Mouse (Mus musculus) forebrain, embryonic 16.5 days (tissue): Measurements from ENCODE around the gene Gna11. TPM values are rescaled to one million over a fixed set of nuclear protein-coding genes. Genes with fewer than 3 reads are reported as not detected.

Experiments used
- ATAC-seq: fragments of 200-750 bp; cut with Nextera tagmentation; 2 replicates; pipeline ENCODE4 v1.8.0; 2017; ENCODE audit warnings: mild to moderate bottlenecking, moderate library complexity
- H3K27ac ChIP-seq: fragments of 300-500 bp; sonication (generic); 2 replicates; pipeline ENCODE4 v1.5.1; 2014; ENCODE audit warnings: low read length, control low read depth
- H3K27me3 ChIP-seq: fragments of 300-500 bp; sonication (generic); replicated peaks from 2 replicates; pipeline ENCODE4 v1.6.1; 2014; ENCODE audit warnings: low read length; ENCODE audit not compliant: control insufficient read depth, insufficient read depth
- H3K36me3 ChIP-seq: fragments of 300-500 bp; sonication (generic); 2 replicates; pipeline ENCODE4 v1.6.1; 2014; ENCODE audit not compliant: control insufficient read depth, insufficient read depth
- H3K4me1 ChIP-seq: fragments of 300-500 bp; sonication (generic); replicated peaks from 2 replicates; pipeline ENCODE4 v1.6.1; 2014; ENCODE audit warnings: low read length; ENCODE audit not compliant: control insufficient read depth, insufficient read depth
- H3K4me2 ChIP-seq: fragments of 300-500 bp; sonication (generic); 2 replicates; pipeline ENCODE4 v1.6.1; 2014; ENCODE audit warnings: mild to moderate bottlenecking, low read length, control low read depth
- H3K4me3 ChIP-seq: fragments of 300-500 bp; sonication (generic); replicated peaks from 2 replicates; pipeline ENCODE4 v1.5.1; 2014; ENCODE audit warnings: mild to moderate bottlenecking, low read length, control low read depth
- H3K9ac ChIP-seq: fragments of 300-500 bp; sonication (generic); replicated peaks from 2 replicates; pipeline ENCODE4 v1.6.1; 2014; ENCODE audit warnings: low read depth, low read length, control low read depth
- H3K9me3 ChIP-seq: fragments of 300-500 bp; sonication (generic); 2 replicates; pipeline ENCODE4 v1.6.1; 2016; ENCODE audit warnings: low read length; ENCODE audit not compliant: control insufficient read depth
- WGBS: fragments of 180-500 bp; shearing (Covaris S2); extraction: QIAGEN DNeasy Blood & Tissue Kit; methylation state at CpG from one replicate; pipeline ENCODE4 v1.1.7; 2014; 5-methylcytosine and 5-hydroxymethylcytosine counted together
- polyA plus RNA-seq: library from polyadenylated mRNA; unstranded; fragments of >200 nt; fragmentation: Nextera tagmentation; extraction: Ambion mirVana; gene quantifications from 2 replicates; pipeline ENCODE4 v1.2.1, GENCODE M21; 2015

Gene Gna11
- polyA plus RNA-seq, 1 experiment from 2014 or later: 112 TPM

DNA sequence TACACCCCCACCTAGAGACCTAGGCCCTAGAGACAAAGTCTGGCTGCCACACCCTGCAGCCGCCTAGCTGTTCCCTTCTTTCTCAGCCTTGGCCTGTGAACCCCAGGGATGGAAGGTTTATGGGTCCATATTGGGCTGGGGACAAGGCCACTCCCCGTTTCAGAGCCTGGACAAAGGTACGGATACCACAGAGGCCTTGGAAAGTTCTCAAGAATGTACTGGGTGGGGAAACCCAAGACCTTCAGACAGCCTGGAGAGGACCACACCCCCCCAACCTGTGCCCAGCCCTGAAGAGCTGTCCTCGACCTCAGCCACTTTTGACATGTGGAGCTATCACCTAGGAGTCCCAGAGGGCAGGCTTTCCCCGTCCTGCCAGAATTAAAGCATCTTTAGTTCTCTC is 4.0 kb upstream of the Gna11 start:
- no peaks in the 10 kb centered on the region for H3K36me3 ChIP-seq
- H3K4me1 ChIP-seq: peaks cover 8% of the 10 kb centered on the region
- H3K27me3 ChIP-seq: no peaks in the 10 kb centered on the region
- 0 out of 2 replicates have a peak, but pooled peaks cover 3% of the 10 kb centered on the region for H3K9me3 ChIP-seq
- 65% methylated on average over 5 of the region's 5 CpGs for WGBS
- H3K9ac ChIP-seq: no peak overlapping the region
- no peak overlapping the region for H3K27ac ChIP-seq
- no peak overlapping the region for H3K4me2 ChIP-seq
- no peak for ATAC-seq
- no peak overlapping the region for H3K4me3 ChIP-seq

DNA sequence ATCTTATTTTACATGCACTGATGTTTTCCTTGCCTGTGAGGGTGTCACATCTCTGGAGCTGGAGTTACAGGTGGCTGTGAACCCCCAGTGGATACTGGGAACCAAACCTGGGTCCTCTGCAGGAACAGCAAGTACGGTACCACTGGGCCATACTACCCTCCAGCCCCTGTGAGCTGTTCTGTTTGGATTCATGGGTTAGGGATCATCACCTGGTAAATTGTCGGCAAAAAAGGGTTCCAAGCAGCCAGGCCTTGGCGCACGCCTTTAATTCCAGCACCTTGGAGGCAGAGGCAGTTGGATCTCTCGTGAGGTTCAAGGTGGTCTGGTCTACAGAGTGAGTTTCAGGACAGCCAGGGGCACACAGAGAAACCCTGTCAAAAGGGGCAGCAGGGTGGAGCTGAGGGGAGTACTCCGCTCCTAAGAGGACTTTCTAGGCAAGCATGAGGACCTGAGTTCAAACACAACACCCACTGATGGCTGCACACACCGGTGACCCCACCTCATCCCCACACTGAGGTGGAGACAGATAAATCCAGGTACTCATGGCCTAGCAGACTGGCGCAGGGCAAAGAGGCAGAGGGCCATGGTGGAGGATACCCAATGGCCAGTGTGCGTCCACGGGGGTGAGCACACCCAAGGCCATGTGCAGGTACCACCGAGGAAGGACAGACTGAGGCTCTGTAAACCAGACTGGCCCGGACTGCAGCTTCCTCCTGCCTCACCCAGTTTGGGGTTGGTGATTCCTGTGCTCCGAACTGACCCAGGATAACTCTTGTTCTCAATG is 2.0 kb upstream of the Gna11 start:
- Histone ChIP-seq H3K36me3 (no peaks in the 10 kb centered on the region), H3K9ac (no peak overlapping the region), H3K4me1 (peaks cover 24% of the 10 kb centered on the region), H3K4me3 (no peak overlapping the region), H3K27me3 (no peaks in the 10 kb centered on the region), H3K27ac (no peak overlapping the region), H3K9me3 (no peaks in the 10 kb centered on the region), H3K4me2 (no peak overlapping the region)
- no peak for ATAC-seq
- WGBS: 91% methylated on average over 13 of the region's 13 CpGs

DNA sequence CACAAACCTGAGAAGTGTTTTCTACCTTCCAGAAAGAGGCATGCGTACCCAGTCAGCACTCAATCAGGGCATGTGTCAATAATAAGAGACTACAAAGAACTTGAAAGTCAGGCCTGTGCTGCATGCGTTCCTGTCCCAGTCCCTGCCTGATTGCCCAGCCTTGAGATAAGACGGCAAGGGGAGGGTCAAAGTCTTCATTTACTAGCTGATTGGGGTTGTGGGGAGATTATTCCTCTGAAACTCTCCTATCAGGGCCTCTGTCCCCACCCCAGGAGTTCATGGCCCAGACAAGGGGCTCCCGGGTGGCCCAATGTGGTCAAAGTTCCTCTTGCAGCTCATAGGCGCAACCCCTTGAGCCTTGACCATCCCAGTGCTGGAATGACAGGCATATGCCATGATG is 1.3 kb upstream of the Gna11 start:
- H3K4me2 ChIP-seq: no peak overlapping the region
- ATAC-seq: no peak
- H3K9me3 ChIP-seq: no peaks in the 10 kb centered on the region
- H3K4me1 ChIP-seq: peaks cover 24% of the 10 kb centered on the region
- no peak overlapping the region for H3K4me3 ChIP-seq
- 81% methylated on average over 5 of the region's 5 CpGs for WGBS
- no peak overlapping the region for H3K9ac ChIP-seq
- H3K36me3 ChIP-seq: no peaks in the 10 kb centered on the region
- no peak overlapping the region for H3K27ac ChIP-seq
- no peaks in the 10 kb centered on the region for H3K27me3 ChIP-seq

DNA sequence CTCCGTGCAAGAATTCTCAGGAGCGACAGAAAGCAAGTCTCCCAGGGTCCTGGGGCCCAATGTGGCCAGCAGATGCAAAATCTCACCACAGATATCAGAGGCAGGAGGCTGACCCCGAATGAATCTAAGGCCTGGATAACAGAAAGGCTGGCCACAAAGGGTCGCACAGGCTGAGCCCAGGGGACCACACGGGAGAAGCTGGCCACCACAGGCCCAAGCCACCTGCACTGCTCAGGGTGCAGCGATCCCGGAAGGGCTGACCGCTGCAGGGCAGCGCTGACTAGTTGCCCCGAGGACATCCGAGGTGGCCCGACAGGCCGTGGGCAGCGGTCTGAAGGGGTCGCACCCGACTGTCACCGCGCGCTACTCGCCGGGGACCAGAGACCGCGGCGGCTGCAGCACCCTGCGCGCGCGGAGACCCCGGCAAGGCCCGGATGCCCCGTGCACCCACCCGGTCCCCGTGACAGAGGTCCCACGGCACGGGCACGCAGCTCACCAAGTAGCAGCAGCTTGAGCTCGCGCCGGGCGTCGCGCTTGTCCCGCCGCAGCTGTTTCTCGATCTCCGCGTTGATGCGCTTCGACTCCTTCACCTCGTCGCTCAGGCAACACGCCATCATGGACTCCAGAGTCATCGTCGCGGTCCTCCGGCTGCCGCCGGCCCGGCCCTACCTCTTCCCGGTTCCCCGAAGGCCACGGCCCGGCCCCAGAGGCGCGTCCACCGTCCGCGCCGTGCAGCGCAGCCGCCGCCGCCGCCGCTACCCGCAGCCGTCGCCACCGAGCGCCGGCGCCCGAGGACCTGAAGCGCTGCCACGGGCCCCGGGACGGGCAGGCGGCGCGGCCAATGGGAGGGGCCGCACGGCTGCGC is 462 bp downstream of the Gna11 start:
- Histone ChIP-seq H3K9ac (peak overlapping the region; percentile 97), H3K27ac (peak overlapping the region; percentile 77), H3K9me3 (no peaks in the 10 kb centered on the region), H3K4me2 (peak overlapping the region; percentile 99), H3K27me3 (no peaks in the 10 kb centered on the region), H3K4me1 (peaks cover 24% of the 10 kb centered on the region), H3K36me3 (no peaks in the 10 kb centered on the region), H3K4me3 (peak overlapping the region; percentile 93)
- WGBS: under 1% methylated on average over 92 of the region's 93 CpGs
- ATAC-seq: peak; percentile 29

DNA sequence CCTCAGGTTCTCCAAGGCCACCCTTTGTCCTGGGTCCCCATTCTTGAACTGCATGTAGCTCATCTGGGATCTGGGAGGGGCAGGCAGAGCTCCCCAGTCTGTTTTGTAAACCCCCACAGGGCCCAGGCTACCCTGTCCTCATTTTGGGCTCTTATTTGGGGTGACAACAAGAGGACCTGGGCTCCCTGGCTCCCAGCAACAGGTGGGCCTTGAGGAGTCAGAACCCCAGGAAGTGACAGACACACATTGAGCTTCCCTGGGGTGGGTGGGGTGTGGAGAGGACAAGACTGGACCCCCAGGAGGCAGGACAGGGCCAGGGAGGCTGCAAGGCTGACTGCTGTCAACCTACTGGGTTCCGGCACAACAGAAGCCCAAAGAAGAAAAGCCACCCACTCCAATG is 1.4 kb downstream of the Gna11 start:
- Histone ChIP-seq H3K4me3 (peak overlapping the region; percentile 93), H3K9me3 (no peaks in the 10 kb centered on the region), H3K4me1 (peaks cover 24% of the 10 kb centered on the region), H3K36me3 (no peaks in the 10 kb centered on the region), H3K27me3 (no peaks in the 10 kb centered on the region), H3K4me2 (peak overlapping the region; percentile 99), H3K27ac (no peak overlapping the region; the same call in 1 of the 2 replicates), H3K9ac (peak overlapping the region; percentile 97)
- WGBS: 56% methylated on average over 1 of the region's 1 CpGs
- ATAC-seq: no peak

DNA sequence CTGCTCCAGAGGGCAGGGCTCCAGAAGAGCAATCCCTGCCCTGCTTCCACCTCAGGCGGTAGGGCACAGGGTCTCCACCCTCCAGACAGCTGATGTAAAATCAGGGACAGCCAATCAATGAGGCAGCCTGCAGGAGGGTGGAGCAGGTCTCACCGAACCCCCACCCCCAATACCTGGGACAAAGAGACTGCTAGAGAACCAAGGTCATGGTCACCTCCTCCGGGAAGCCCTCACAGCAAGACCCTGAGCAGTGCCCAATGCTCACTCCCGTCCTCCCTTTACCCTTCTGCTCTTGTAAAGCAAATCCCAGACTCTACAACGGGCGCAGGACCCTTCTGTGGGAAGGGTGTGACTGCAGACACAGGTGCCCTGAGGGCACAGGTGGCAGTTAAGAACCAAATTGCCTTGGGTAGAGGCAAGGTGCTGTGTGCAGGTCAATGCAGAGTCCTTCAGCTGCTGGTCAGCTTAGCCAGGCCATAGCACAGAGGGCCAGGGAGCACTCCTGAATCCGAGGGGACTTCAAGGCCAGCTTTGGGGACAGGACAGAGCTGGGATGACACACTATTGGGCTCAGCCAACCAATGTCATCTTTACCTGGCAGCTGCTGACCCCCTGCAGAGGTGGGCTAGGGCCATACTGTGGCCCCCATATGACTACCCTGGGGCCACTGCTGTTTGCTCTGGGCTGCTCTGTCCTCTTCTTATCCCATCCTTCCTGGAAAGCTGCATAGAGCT is 2.1 kb downstream of the Gna11 start:
- Histone ChIP-seq H3K27me3 (no peaks in the 10 kb centered on the region), H3K9me3 (no peaks in the 10 kb centered on the region), H3K4me3 (no peak overlapping the region), H3K36me3 (no peaks in the 10 kb centered on the region), H3K4me1 (peaks cover 24% of the 10 kb centered on the region), H3K27ac (no peak overlapping the region), H3K9ac (0 out of 2 replicates have a peak overlapping the region, but pooled peaks have one; percentile 8), H3K4me2 (peak overlapping the region; percentile 99; the same call in 1 of the 2 replicates)
- ATAC-seq: no peak
- 74% methylated on average over 7 of the region's 7 CpGs for WGBS

DNA sequence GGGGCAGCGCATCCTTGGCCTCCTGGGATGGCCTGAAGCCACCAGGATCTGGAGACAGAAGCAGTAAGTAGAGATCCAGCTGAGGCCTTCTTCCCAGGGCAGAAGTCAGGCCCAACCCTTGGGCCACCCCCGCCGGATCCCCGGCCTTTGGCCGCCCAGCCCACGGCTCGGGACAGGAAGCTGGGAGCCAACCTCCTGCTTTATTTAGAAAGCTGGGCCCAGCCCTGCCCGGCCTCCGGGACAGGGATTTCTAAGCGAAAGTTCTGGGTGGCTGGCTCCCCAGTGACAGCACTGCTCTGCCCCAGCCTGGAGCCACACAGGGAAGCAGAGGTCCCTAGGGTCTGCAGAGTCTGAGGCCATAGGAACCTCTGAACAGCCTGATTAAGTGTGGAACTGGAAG is 3.2 kb downstream of the Gna11 start:
- Histone ChIP-seq H3K4me2 (no peak overlapping the region), H3K27me3 (no peaks in the 10 kb centered on the region), H3K27ac (no peak overlapping the region), H3K9ac (no peak overlapping the region), H3K9me3 (no peaks in the 10 kb centered on the region), H3K4me3 (no peak overlapping the region), H3K36me3 (no peaks in the 10 kb centered on the region), H3K4me1 (peaks cover 24% of the 10 kb centered on the region)
- no peak for ATAC-seq
- 83% methylated on average over 10 of the region's 10 CpGs for WGBS

DNA sequence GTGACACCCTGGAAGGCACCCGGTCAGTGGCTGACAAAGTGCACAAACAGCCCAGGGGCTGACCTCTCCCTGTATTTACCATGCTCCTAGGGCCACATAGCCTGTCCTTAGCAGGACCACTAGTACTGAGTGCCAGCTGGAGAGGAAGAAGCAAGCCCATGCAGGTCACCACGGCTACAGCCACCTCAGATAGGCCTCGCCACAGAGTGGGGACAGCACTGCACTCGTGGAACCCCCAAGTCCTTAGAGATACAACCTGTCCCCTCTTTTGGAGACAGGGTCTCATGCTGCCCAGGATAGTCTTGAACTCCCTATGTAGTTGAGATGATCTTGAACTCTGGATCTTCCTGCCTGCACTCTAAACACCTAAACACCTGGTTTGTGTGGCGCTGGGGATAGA is 3.6 kb downstream of the Gna11 start:
- H3K9me3 ChIP-seq: no peaks in the 10 kb centered on the region
- H3K27me3 ChIP-seq: no peaks in the 10 kb centered on the region
- H3K9ac ChIP-seq: no peak overlapping the region
- no peak for ATAC-seq
- H3K4me2 ChIP-seq: no peak overlapping the region
- H3K4me3 ChIP-seq: no peak overlapping the region
- WGBS: 87% methylated on average over 5 of the region's 5 CpGs
- H3K4me1 ChIP-seq: peaks cover 24% of the 10 kb centered on the region
- no peaks in the 10 kb centered on the region for H3K36me3 ChIP-seq
- H3K27ac ChIP-seq: no peak overlapping the region
